Mouse (Mus musculus): ENCODE measurements around the gene Babam2.

GRCm38 (mm10) chr5:31678000-31678399 lies 19.5 kb upstream of the Babam2 start:
- TF ChIP-seq POLR2A (IDR thresholded peaks at IDR 0.05; ENCODE audit: insufficient read length, low read depth) (no peak), MAX (IDR thresholded peaks at IDR 0.05; ENCODE audit: low read depth) (no peak), USF1 (IDR thresholded peaks at IDR 0.05; ENCODE audit: low read depth) (no peak)
